Mouse (Mus musculus): ENCODE results near the gene Phactr4.

DNA sequence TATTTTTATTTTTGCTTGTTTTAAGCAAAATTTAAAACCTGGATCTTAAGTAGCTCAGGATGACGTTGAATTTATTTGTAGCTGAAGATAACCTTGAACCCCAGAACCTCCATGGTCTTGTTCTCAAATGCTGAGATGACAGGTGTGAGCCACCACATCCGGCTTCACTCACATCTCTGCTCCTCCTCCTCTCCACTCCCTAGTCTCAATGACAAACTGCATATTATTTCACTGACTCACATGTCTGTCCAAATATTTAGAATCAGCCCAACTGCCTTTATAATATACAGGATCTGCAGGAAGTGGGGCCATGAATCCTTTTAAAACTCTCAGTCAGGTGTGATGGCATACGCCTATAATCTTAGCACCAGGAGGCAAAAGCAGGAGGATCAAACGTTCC is 33.0 kb downstream of the Phactr4 start:
- TF ChIP-seq CTCF (conservative IDR thresholded peaks at IDR 0.05; ENCODE audit: low read length) (no peak), NANOG (IDR thresholded peaks at IDR 0.05; ENCODE audit: borderline replicate concordance, low read length) (no peak), POU5F1 (IDR thresholded peaks at IDR 0.05; ENCODE audit: borderline replicate concordance, low read length) (no peak)
